8 mouse cellular contexts compared by ENCODE assay signal in genomic region chr12:86831591-86832550, GRCm38 (mm10). TPM values are rescaled to one million over a fixed set of nuclear protein-coding genes. Genes with fewer than 3 reads are reported as not detected.
A peak's percentile ranks its signal among the peaks of the same experiment; 100 is the strongest.
DNase-seq lines count a peak whose midpoint lies in the region; ATAC-seq and TF ChIP-seq lines count a peak whose summit lies in the region.

No protein-coding gene starts in this region.

- peak; percentile 21; the same call in 1 of the 2 replicates for TF ChIP-seq EP300 in ES-Bruce4 (IDR thresholded peaks at IDR 0.05; ENCODE audit: insufficient read depth, low read depth, low read length)

- no peaks in the 10 kb centered on the region for H3K27me3 ChIP-seq in ES-Bruce4 (ENCODE audit: control insufficient read depth, insufficient read depth, low read length, poor library complexity, severe bottlenecking)
- H3K27me3 ChIP-seq in heart, embryonic 16.5 days (ENCODE audit: control insufficient read depth, insufficient read depth, low read length) = no peaks in the 10 kb centered on the region
- no peaks in the 10 kb centered on the region for H3K27me3 ChIP-seq in kidney, postnatal 0 days (ENCODE audit: insufficient read depth, low read length)

- TF ChIP-seq CTCF in ES-Bruce4 (IDR thresholded peaks at IDR 0.05; ENCODE audit: low read depth, low read length) = no peak
- no peak for TF ChIP-seq CTCF in embryonic fibroblast, embryonic 13.5 days (IDR thresholded peaks at IDR 0.05; ENCODE audit: borderline replicate concordance, insufficient read depth, low read length)
- TF ChIP-seq CTCF in kidney, postnatal 0 days (IDR thresholded peaks at IDR 0.05; ENCODE audit: low read depth) = 0 out of 2 replicates have a peak, but pooled peaks have one; percentile 12

- peaks cover 5% of the 10 kb centered on the region for H3K4me1 ChIP-seq in ES-Bruce4 (ENCODE audit: control insufficient read depth, insufficient read depth, low read length)
- H3K4me1 ChIP-seq in embryonic fibroblast, embryonic 13.5 days (ENCODE audit: control insufficient read depth, insufficient read depth, low read length) = peaks cover 22% of the 10 kb centered on the region
- peaks cover 67% of the 10 kb centered on the region for H3K4me1 ChIP-seq in heart, embryonic 16.5 days (ENCODE audit: control insufficient read depth, insufficient read depth, low read length)
- peaks cover 36% of the 10 kb centered on the region for H3K4me1 ChIP-seq in kidney, postnatal 0 days (replicated peaks; ENCODE audit: insufficient read depth, low read length)

- H3K36me3 ChIP-seq in ES-Bruce4 (ENCODE audit: control insufficient read depth, insufficient read depth, low read length, poor library complexity, severe bottlenecking) = no peaks in the 10 kb centered on the region
- no peaks in the 10 kb centered on the region for H3K36me3 ChIP-seq in heart, embryonic 16.5 days (ENCODE audit: control insufficient read depth, insufficient read depth)
- H3K36me3 ChIP-seq in kidney, postnatal 0 days (ENCODE audit: insufficient read depth, low read length) = no peaks in the 10 kb centered on the region

- peak overlapping the region; percentile 57 for H3K4me2 ChIP-seq in heart, embryonic 16.5 days (ENCODE audit: low read depth, low read length)
- H3K4me2 ChIP-seq in kidney, postnatal 0 days (ENCODE audit: low read length) = peak overlapping the region; percentile 39

- no peaks in the 10 kb centered on the region for H3K9me3 ChIP-seq in ES-Bruce4 (replicated peaks; ENCODE audit: control insufficient read depth, insufficient read depth, low read length, poor library complexity, severe bottlenecking)
- H3K9me3 ChIP-seq in heart, embryonic 16.5 days (replicated peaks; ENCODE audit: control insufficient read depth, low read length) = no peaks in the 10 kb centered on the region
- H3K9me3 ChIP-seq in kidney, postnatal 0 days (replicated peaks; ENCODE audit: low read length) = no peaks in the 10 kb centered on the region

- peak; percentile 1; the same call in 1 of the 2 replicates for ATAC-seq in heart, embryonic 16.5 days (replicated peaks; ENCODE audit: extremely low read depth, insufficient read depth, low FRiP score)
- peak; percentile 27; the same call in 1 of the 2 replicates for ATAC-seq in kidney, postnatal 0 days (replicated peaks; ENCODE audit: low FRiP score, low read depth)

- no peak for TF ChIP-seq POLR2A in ES-Bruce4 (IDR thresholded peaks at IDR 0.05; ENCODE audit: insufficient read depth, low read length)
- TF ChIP-seq POLR2A in embryonic fibroblast, embryonic 13.5 days (IDR thresholded peaks at IDR 0.05; ENCODE audit: low read depth, low read length) = no peak

- 23% methylated on average over 32 of the region's 32 CpGs for WGBS in heart, embryonic 16.5 days
- WGBS in kidney, postnatal 0 days = 21% methylated on average over 32 of the region's 32 CpGs

- H3K4me3 ChIP-seq in ES-Bruce4 (ENCODE audit: low read depth, low read length) = peak overlapping the region; percentile 26
- no peak overlapping the region for H3K4me3 ChIP-seq in embryonic fibroblast, embryonic 13.5 days (ENCODE audit: insufficient read depth, low read length)
- no peak overlapping the region; the same call in 1 of the 2 replicates for H3K4me3 ChIP-seq in heart, embryonic 16.5 days (ENCODE audit: low read length)
- H3K4me3 ChIP-seq in kidney, postnatal 0 days (replicated peaks; ENCODE audit: low read depth, low read length) = no peak overlapping the region

- peak overlapping the region; percentile 47 for H3K9ac ChIP-seq in ES-Bruce4 (ENCODE audit: low read depth, poor library complexity, severe bottlenecking)
- H3K9ac ChIP-seq in heart, embryonic 16.5 days (ENCODE audit: low read length) = peak overlapping the region; percentile 74
- H3K9ac ChIP-seq in kidney, postnatal 0 days (ENCODE audit: low read depth, low read length) = peak overlapping the region; percentile 5

- DNase-seq in adrenal gland, adult 8-10 months = peak; percentile 81
- DNase-seq in kidney, postnatal 0 days (ENCODE audit: low spot score) = peak; percentile 80
- DNase-seq in lung, postnatal 10 days = peak; percentile 86
- DNase-seq in right cerebral cortex, adult 18-20 months = peak; percentile 64
- DNase-seq in frontal cortex, postnatal 36 days (ENCODE audit: low spot score in 2 of 2) = no peak

- peak overlapping the region; percentile 48 for H3K27ac ChIP-seq in ES-Bruce4 (ENCODE audit: insufficient read depth, low read length)
- peak overlapping the region; percentile 98; the same call in 1 of the 2 replicates for H3K27ac ChIP-seq in embryonic fibroblast, embryonic 13.5 days (ENCODE audit: insufficient read depth, low read length)
- H3K27ac ChIP-seq in heart, embryonic 16.5 days (ENCODE audit: low read length) = peak overlapping the region; percentile 97
- peak overlapping the region; percentile 68 for H3K27ac ChIP-seq in kidney, postnatal 0 days

RNA-seq across cellular contexts. Expression of gene Irf2bpl, which starts 52.7 kb away (rescaled TPM):
- 37.9 and 40.3 TPM in 2 replicates for polyA plus RNA-seq in ES-Bruce4 (2011; ENCODE audit: insufficient read depth, insufficient read length, low read depth, missing spikeins)
- total RNA-seq in adrenal gland, adult 8-10 months (2022) = 10 to 100 TPM; 69.8 to 92.2 (median 82.8) TPM
- polyA plus RNA-seq in embryonic fibroblast, embryonic 13.5 days (2011; ENCODE audit: insufficient read length, low read depth, missing spikeins) = 36.4 and 39.1 TPM in 2 replicates
- 25.4 and 32.4 TPM in 2 replicates for polyA plus RNA-seq in heart, embryonic 16.5 days (2015; fragmentation: Nextera tagmentation; extraction: Ambion mirVana)
- polyA plus RNA-seq in kidney, postnatal 0 days (2015; fragmentation: Nextera tagmentation; extraction: Ambion mirVana) = 52.1 and 57.9 TPM in 2 replicates

Comparison
In these comparisons a context has a peak if more than half of its experiments do, and no peak if none do; other contexts are left out.
1. H3K27ac ChIP-seq: peak in every context shown above with its lines; median percentile 98 in embryonic fibroblast, embryonic 13.5 days; 97 in heart, embryonic 16.5 days; 68 in kidney, postnatal 0 days; 48 in ES-Bruce4.
2. H3K9ac ChIP-seq: peak in every context shown above with its lines; median percentile 74 in heart, embryonic 16.5 days; 47 in ES-Bruce4; 5 in kidney, postnatal 0 days.
3. DNase-seq: peak in adrenal gland, adult 8-10 months (single experiment), kidney, postnatal 0 days (single experiment), lung, postnatal 10 days (single experiment) and right cerebral cortex, adult 18-20 months (single experiment); none in frontal cortex, postnatal 36 days (0 of 2).